ENCODE assay signal across 9 mouse cellular contexts in the genomic region with DNA sequence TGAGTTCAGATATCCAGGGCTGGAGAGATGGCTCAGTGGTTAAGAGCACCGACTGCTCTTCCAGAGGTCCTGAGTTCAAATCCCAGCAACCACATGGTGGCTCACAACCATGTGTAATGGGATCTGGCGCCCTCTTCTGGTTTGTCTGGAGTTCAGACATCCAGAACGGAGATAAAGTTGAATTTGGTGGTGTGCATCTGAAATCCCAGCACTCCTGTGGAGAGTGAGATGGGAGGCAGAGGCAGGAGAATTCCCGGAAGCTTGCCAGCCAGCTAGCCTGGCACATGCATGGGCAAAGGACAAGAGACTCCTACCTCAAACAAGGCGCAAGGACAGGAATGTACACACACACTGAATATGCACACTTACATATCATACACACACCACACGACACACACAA. TPM values are rescaled to one million over a fixed set of nuclear protein-coding genes. Genes with fewer than 3 reads are reported as not detected.
DNase-seq lines count a peak whose midpoint lies in the region; ATAC-seq and TF ChIP-seq lines count a peak whose summit lies in the region.
"Had no signal": no experiment of that assay in that cellular context is flagged by ENCODE, and none has a peak within 500 bp of the region (broad histone marks: within the 10 kb centered on the region; RNA-seq: fewer than 3 reads in every experiment).

No protein-coding gene starts in this region.

- no peak for TF ChIP-seq POLR2A in small intestine, adult 2 months (IDR thresholded peaks at IDR 0.05; ENCODE audit: low read depth, low read length)
- no peak for TF ChIP-seq POLR2A in cerebellum, adult 2 months (IDR thresholded peaks at IDR 0.05; ENCODE audit: borderline replicate concordance, insufficient read depth, low read length)

- peaks cover 73% of the 10 kb centered on the region for H3K4me1 ChIP-seq in hindbrain, embryonic 12.5 days
- H3K4me1 ChIP-seq in hindbrain, embryonic 11.5 days (replicated peaks; ENCODE audit: control insufficient read depth, insufficient read depth, low read length): peaks cover 12% of the 10 kb centered on the region
- H3K4me1 ChIP-seq in midbrain, postnatal 0 days (ENCODE audit: insufficient read depth, low read length): peaks cover 14% of the 10 kb centered on the region
- peaks cover 70% of the 10 kb centered on the region for H3K4me1 ChIP-seq in midbrain, embryonic 10.5 days
- H3K4me1 ChIP-seq in hindbrain, embryonic 16.5 days (ENCODE audit: control insufficient read depth, insufficient read depth, low read depth, low read length): peaks cover 62% of the 10 kb centered on the region
- H3K4me1 ChIP-seq in small intestine, adult 2 months (ENCODE audit: control insufficient read depth, insufficient read depth, insufficient read length, low read length): peaks cover 10% of the 10 kb centered on the region
- peaks cover 42% of the 10 kb centered on the region for H3K4me1 ChIP-seq in cerebellum, adult 2 months (ENCODE audit: control insufficient read depth, insufficient read depth, low read length)

- H3K4me2 ChIP-seq in hindbrain, embryonic 12.5 days (replicated peaks): 0 out of 2 replicates have a peak overlapping the region, but pooled peaks have one; percentile 99
- H3K4me2 ChIP-seq in hindbrain, embryonic 11.5 days (replicated peaks; ENCODE audit: low read depth, low read length): no peak overlapping the region
- H3K4me2 ChIP-seq in midbrain, postnatal 0 days (ENCODE audit: low read depth, low read length, poor library complexity, severe bottlenecking): no peak overlapping the region
- peak overlapping the region; percentile 79; the same call in 1 of the 2 replicates for H3K4me2 ChIP-seq in hindbrain, embryonic 16.5 days (ENCODE audit: low read length)

- no peak overlapping the region for H3K27ac ChIP-seq in hindbrain, embryonic 12.5 days
- no peak overlapping the region for H3K27ac ChIP-seq in hindbrain, embryonic 11.5 days (ENCODE audit: low read depth, low read length)
- H3K27ac ChIP-seq in midbrain, postnatal 0 days (ENCODE audit: low read depth, low read length): no peak overlapping the region
- no peak overlapping the region for H3K27ac ChIP-seq in midbrain, embryonic 10.5 days (replicated peaks)
- H3K27ac ChIP-seq in hindbrain, embryonic 16.5 days (ENCODE audit: low read depth, low read length): no peak overlapping the region
- H3K27ac ChIP-seq in small intestine, adult 2 months (ENCODE audit: insufficient read depth, low read depth, low read length): no peak overlapping the region
- no peak overlapping the region for H3K27ac ChIP-seq in cerebellum, adult 2 months (ENCODE audit: insufficient read depth, low read length)
- H3K27ac ChIP-seq: limb, embryonic 12.5 days had no signal

- H3K27me3 ChIP-seq in hindbrain, embryonic 12.5 days: no peaks in the 10 kb centered on the region
- H3K27me3 ChIP-seq in hindbrain, embryonic 11.5 days (ENCODE audit: control insufficient read depth, insufficient read depth, low read length): no peaks in the 10 kb centered on the region
- no peaks in the 10 kb centered on the region for H3K27me3 ChIP-seq in midbrain, postnatal 0 days (ENCODE audit: insufficient read depth, low read length)
- H3K27me3 ChIP-seq in midbrain, embryonic 10.5 days (ENCODE audit: low read depth, poor library complexity, severe bottlenecking): no peaks in the 10 kb centered on the region
- no peaks in the 10 kb centered on the region for H3K27me3 ChIP-seq in hindbrain, embryonic 16.5 days (replicated peaks; ENCODE audit: control insufficient read depth, insufficient read depth, low read length)
- H3K27me3 ChIP-seq in small intestine, adult 2 months (ENCODE audit: control insufficient read depth, insufficient read depth, low read length): no peaks in the 10 kb centered on the region
- H3K27me3 ChIP-seq in cerebellum, adult 2 months (ENCODE audit: control insufficient read depth, insufficient read depth, low read length): no peaks in the 10 kb centered on the region
- H3K27me3 ChIP-seq: limb, embryonic 12.5 days had no signal

- peak; percentile 56 for TF ChIP-seq CTCF in midbrain, postnatal 0 days (IDR thresholded peaks at IDR 0.05)
- TF ChIP-seq CTCF in small intestine, adult 2 months (IDR thresholded peaks at IDR 0.05; ENCODE audit: extremely low read depth, insufficient read length, insufficient replicate concordance, low read depth, low read length): 0 out of 2 replicates have a peak, but pooled peaks have one; percentile 18
- TF ChIP-seq CTCF in cerebellum, adult 2 months (IDR thresholded peaks at IDR 0.05; ENCODE audit: borderline replicate concordance, insufficient read depth, low read depth, low read length): no peak

- no peak overlapping the region for H3K4me3 ChIP-seq in hindbrain, embryonic 12.5 days
- H3K4me3 ChIP-seq in hindbrain, embryonic 11.5 days (ENCODE audit: low read depth, low read length): no peak overlapping the region
- H3K4me3 ChIP-seq in midbrain, postnatal 0 days (ENCODE audit: low read depth, low read length): no peak overlapping the region
- no peak overlapping the region for H3K4me3 ChIP-seq in midbrain, embryonic 10.5 days
- no peak overlapping the region; the same call in 1 of the 2 replicates for H3K4me3 ChIP-seq in hindbrain, embryonic 16.5 days (ENCODE audit: low read length)
- H3K4me3 ChIP-seq in small intestine, adult 2 months (ENCODE audit: low read depth, low read length): no peak overlapping the region
- H3K4me3 ChIP-seq in cerebellum, adult 2 months (replicated peaks; ENCODE audit: insufficient read depth, low read depth, low read length): no peak overlapping the region
- H3K4me3 ChIP-seq: limb, embryonic 12.5 days had no signal

- WGBS in hindbrain, embryonic 12.5 days: 85% methylated on average over 6 of the region's 6 CpGs
- 95% methylated on average over 6 of the region's 6 CpGs for WGBS in hindbrain, embryonic 11.5 days
- 87% methylated on average over 6 of the region's 6 CpGs for WGBS in midbrain, postnatal 0 days
- 90% methylated on average over 6 of the region's 6 CpGs for WGBS in midbrain, embryonic 10.5 days
- WGBS in hindbrain, embryonic 16.5 days: 86% methylated on average over 6 of the region's 6 CpGs
- 87% methylated on average over 6 of the region's 6 CpGs for WGBS in small intestine, adult 2 months
- 90% methylated on average over 6 of the region's 6 CpGs for WGBS in cerebellum, adult 2 months

- no peak for ATAC-seq in hindbrain, embryonic 12.5 days (ENCODE audit: low FRiP score)
- ATAC-seq in hindbrain, embryonic 11.5 days (ENCODE audit: low FRiP score): no peak
- ATAC-seq in midbrain, postnatal 0 days (ENCODE audit: low FRiP score): no peak
- ATAC-seq in hindbrain, embryonic 16.5 days: no peak

- H3K36me3 ChIP-seq in hindbrain, embryonic 12.5 days: peaks cover 33% of the 10 kb centered on the region
- H3K36me3 ChIP-seq in hindbrain, embryonic 11.5 days (ENCODE audit: control insufficient read depth, insufficient read depth, low read length): peaks cover 6% of the 10 kb centered on the region; the same call in 1 of the 2 replicates
- H3K36me3 ChIP-seq in midbrain, postnatal 0 days (ENCODE audit: insufficient read depth, low read length): 0 out of 2 replicates have a peak, but pooled peaks cover 3% of the 10 kb centered on the region
- H3K36me3 ChIP-seq in midbrain, embryonic 10.5 days: peaks cover 73% of the 10 kb centered on the region
- H3K36me3 ChIP-seq in hindbrain, embryonic 16.5 days (ENCODE audit: control insufficient read depth, insufficient read depth, low read length): no peaks in the 10 kb centered on the region; the same call in 1 of the 2 replicates
- no peaks in the 10 kb centered on the region for H3K36me3 ChIP-seq in small intestine, adult 2 months (ENCODE audit: control insufficient read depth, insufficient read depth, low read length)

- H3K9me3 ChIP-seq in hindbrain, embryonic 12.5 days (replicated peaks): no peaks in the 10 kb centered on the region
- no peaks in the 10 kb centered on the region for H3K9me3 ChIP-seq in hindbrain, embryonic 11.5 days (ENCODE audit: control insufficient read depth, low read length)
- H3K9me3 ChIP-seq in midbrain, postnatal 0 days (ENCODE audit: low read length): no peaks in the 10 kb centered on the region
- H3K9me3 ChIP-seq in midbrain, embryonic 10.5 days (replicated peaks): no peaks in the 10 kb centered on the region
- H3K9me3 ChIP-seq in hindbrain, embryonic 16.5 days (ENCODE audit: control insufficient read depth, low read length): no peaks in the 10 kb centered on the region
- H3K9me3 ChIP-seq: limb, embryonic 12.5 days had no signal

- no peak overlapping the region for H3K9ac ChIP-seq in hindbrain, embryonic 12.5 days
- H3K9ac ChIP-seq in hindbrain, embryonic 11.5 days (ENCODE audit: low read depth, low read length): no peak overlapping the region
- no peak overlapping the region for H3K9ac ChIP-seq in midbrain, postnatal 0 days (replicated peaks; ENCODE audit: low read length, poor library complexity, severe bottlenecking)
- H3K9ac ChIP-seq in hindbrain, embryonic 16.5 days (ENCODE audit: low read depth, low read length): no peak overlapping the region
- H3K9ac ChIP-seq: limb, embryonic 12.5 days had no signal

- DNase-seq in hindbrain, embryonic 11.5 days (ENCODE audit: low spot score): no peak
- no peak for DNase-seq in midbrain, postnatal 0 days (ENCODE audit: low spot score)
- no peak for DNase-seq in midbrain, embryonic 10.5 days (ENCODE audit: low spot score)
- DNase-seq in cerebellum, adult 2 months: no peak
- no peak for DNase-seq in kidney, adult 8-10 months

RNA-seq across cellular contexts. Expression of a gene that starts 4.6 kb away (rescaled TPM):
- polyA plus RNA-seq in hindbrain, embryonic 12.5 days (2016; fragmentation: Nextera tagmentation; extraction: Ambion mirVana): 83.7 and 98.3 TPM in 2 replicates
- 52.9 and 53.1 TPM in 2 replicates for polyA plus RNA-seq in hindbrain, embryonic 11.5 days (2014; fragmentation: Nextera tagmentation; extraction: Ambion mirVana)
- 196 and 204 TPM in 2 replicates for total RNA-seq in midbrain, postnatal 0 days (2014; rRNA removed)
- 52.0 and 56.6 TPM in 2 replicates for polyA plus RNA-seq in midbrain, postnatal 0 days (2015; fragmentation: Nextera tagmentation; extraction: Ambion mirVana)
- polyA plus RNA-seq in midbrain, embryonic 10.5 days (2016; fragmentation: Nextera tagmentation; extraction: Ambion mirVana): 28.6 and 36.2 TPM in 2 replicates
- polyA plus RNA-seq in hindbrain, embryonic 16.5 days (2015; fragmentation: Nextera tagmentation; extraction: Ambion mirVana): 56.0 and 68.9 TPM in 2 replicates
- 35.3 and 72.5 TPM in 2 replicates for polyA plus RNA-seq in small intestine, adult 2 months (2012; rRNA removed)
- polyA plus RNA-seq in cerebellum, adult 2 months (2012; rRNA removed): 86.0 and 96.1 TPM in 2 replicates

RNA-seq across cellular contexts. Expression of a gene that starts 37.1 kb away (rescaled TPM):
- 23.8 and 27.6 TPM in 2 replicates for polyA plus RNA-seq in hindbrain, embryonic 12.5 days (2016; fragmentation: Nextera tagmentation; extraction: Ambion mirVana)
- 34.1 and 38.8 TPM in 2 replicates for polyA plus RNA-seq in hindbrain, embryonic 11.5 days (2014; fragmentation: Nextera tagmentation; extraction: Ambion mirVana)
- total RNA-seq in midbrain, postnatal 0 days (2014; rRNA removed): 55.6 and 56.6 TPM in 2 replicates
- 20.1 and 22.5 TPM in 2 replicates for polyA plus RNA-seq in midbrain, postnatal 0 days (2015; fragmentation: Nextera tagmentation; extraction: Ambion mirVana)
- 43.7 and 50.8 TPM in 2 replicates for polyA plus RNA-seq in midbrain, embryonic 10.5 days (2016; fragmentation: Nextera tagmentation; extraction: Ambion mirVana)
- polyA plus RNA-seq in hindbrain, embryonic 16.5 days (2015; fragmentation: Nextera tagmentation; extraction: Ambion mirVana): 27.1 and 30.2 TPM in 2 replicates
- polyA plus RNA-seq in small intestine, adult 2 months (2012; rRNA removed): 25.6 and 29.9 TPM in 2 replicates
- 48.7 and 53.4 TPM in 2 replicates for polyA plus RNA-seq in cerebellum, adult 2 months (2012; rRNA removed)

RNA-seq across cellular contexts. Expression of a gene that starts 57.9 kb away (rescaled TPM):
- polyA plus RNA-seq in hindbrain, embryonic 12.5 days (2016; fragmentation: Nextera tagmentation; extraction: Ambion mirVana): 31.3 and 31.7 TPM in 2 replicates
- 15.1 and 16.8 TPM in 2 replicates for polyA plus RNA-seq in hindbrain, embryonic 11.5 days (2014; fragmentation: Nextera tagmentation; extraction: Ambion mirVana)
- total RNA-seq in midbrain, postnatal 0 days (2014; rRNA removed): 36.4 and 38.6 TPM in 2 replicates
- polyA plus RNA-seq in midbrain, postnatal 0 days (2015; fragmentation: Nextera tagmentation; extraction: Ambion mirVana): 30.4 and 37.2 TPM in 2 replicates
- 23.6 and 27.6 TPM in 2 replicates for polyA plus RNA-seq in midbrain, embryonic 10.5 days (2016; fragmentation: Nextera tagmentation; extraction: Ambion mirVana)
- 27.9 and 28.6 TPM in 2 replicates for polyA plus RNA-seq in hindbrain, embryonic 16.5 days (2015; fragmentation: Nextera tagmentation; extraction: Ambion mirVana)
- 3.4 and 6.9 TPM in 2 replicates for polyA plus RNA-seq in small intestine, adult 2 months (2012; rRNA removed)
- 33.7 and 40.1 TPM in 2 replicates for polyA plus RNA-seq in cerebellum, adult 2 months (2012; rRNA removed)

Comparison
In these comparisons a context has a peak if more than half of its experiments do, and no peak if none do; other contexts are left out.
1. H3K4me2 ChIP-seq: peak in hindbrain, embryonic 12.5 days (single experiment) and hindbrain, embryonic 16.5 days (single experiment); none in hindbrain, embryonic 11.5 days (single experiment) and midbrain, postnatal 0 days (single experiment).